23 mouse cellular contexts compared by ENCODE assay signal in the genomic region with DNA sequence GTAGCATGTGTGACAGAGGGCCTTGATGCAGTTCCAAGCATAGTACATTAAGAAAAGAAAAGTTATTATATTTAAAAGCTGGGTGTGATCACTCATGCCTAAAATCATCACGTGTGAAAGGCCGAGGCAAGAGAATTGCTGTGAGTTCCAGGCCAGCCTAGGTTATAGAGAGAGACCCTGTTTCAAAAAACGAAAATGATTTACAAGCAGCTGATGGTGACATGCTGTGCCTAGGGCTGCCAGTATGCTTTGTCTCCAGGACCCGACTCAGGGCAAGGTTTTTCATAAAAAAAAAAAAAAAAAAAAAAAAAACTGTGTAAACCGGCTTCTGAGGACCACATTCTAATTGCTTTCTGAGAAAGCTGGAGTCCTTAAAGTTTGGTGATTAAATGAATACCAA.
DNase-seq lines count a peak whose midpoint lies in the region; ATAC-seq and TF ChIP-seq lines count a peak whose summit lies in the region.
"Had no signal": no experiment of that assay in that cellular context is flagged by ENCODE, and none has a peak within 500 bp of the region (broad histone marks: within the 10 kb centered on the region; RNA-seq: fewer than 3 reads in every experiment).

No protein-coding gene starts in this region.

- peak overlapping the region; percentile 72 for H3K27ac ChIP-seq in forebrain, embryonic 10.5 days
- H3K27ac ChIP-seq in forebrain, embryonic 15.5 days (replicated peaks): no peak overlapping the region
- H3K27ac ChIP-seq in midbrain, embryonic 11.5 days (ENCODE audit: low read depth, low read length): no peak overlapping the region
- H3K27ac ChIP-seq in midbrain, postnatal 0 days (ENCODE audit: low read depth, low read length): no peak overlapping the region
- no peak overlapping the region for H3K27ac ChIP-seq in forebrain, embryonic 13.5 days
- H3K27ac ChIP-seq in limb, embryonic 10.5 days: no peak overlapping the region; the same call in 1 of the 2 replicates
- no peak overlapping the region for H3K27ac ChIP-seq in kidney, embryonic 16.5 days (ENCODE audit: low read length)
- no peak overlapping the region for H3K27ac ChIP-seq in intestine, embryonic 15.5 days
- H3K27ac ChIP-seq: embryonic facial prominence, embryonic 15.5 days; heart, embryonic 10.5 days; hindbrain, embryonic 13.5 days; hindbrain, postnatal 0 days had no signal

- no peak overlapping the region for H3K9ac ChIP-seq in forebrain, embryonic 15.5 days (replicated peaks)
- no peak overlapping the region for H3K9ac ChIP-seq in midbrain, embryonic 11.5 days (ENCODE audit: low read length)
- no peak overlapping the region for H3K9ac ChIP-seq in midbrain, postnatal 0 days (replicated peaks; ENCODE audit: low read length, poor library complexity, severe bottlenecking)
- H3K9ac ChIP-seq in forebrain, embryonic 13.5 days: no peak overlapping the region
- H3K9ac ChIP-seq in kidney, embryonic 16.5 days (replicated peaks; ENCODE audit: low read length): no peak overlapping the region
- H3K9ac ChIP-seq in intestine, embryonic 15.5 days: no peak overlapping the region
- H3K9ac ChIP-seq: embryonic facial prominence, embryonic 15.5 days; hindbrain, embryonic 13.5 days had no signal

- H3K4me2 ChIP-seq in forebrain, embryonic 15.5 days (replicated peaks): no peak overlapping the region
- no peak overlapping the region for H3K4me2 ChIP-seq in midbrain, embryonic 11.5 days
- no peak overlapping the region for H3K4me2 ChIP-seq in midbrain, postnatal 0 days (ENCODE audit: low read depth, low read length, poor library complexity, severe bottlenecking)
- no peak overlapping the region for H3K4me2 ChIP-seq in forebrain, embryonic 13.5 days
- no peak overlapping the region for H3K4me2 ChIP-seq in kidney, embryonic 16.5 days (replicated peaks; ENCODE audit: low read depth, low read length)
- no peak overlapping the region for H3K4me2 ChIP-seq in intestine, embryonic 15.5 days (replicated peaks)
- H3K4me2 ChIP-seq: embryonic facial prominence, embryonic 15.5 days; hindbrain, embryonic 13.5 days had no signal

- 20% methylated on average over 5 of the region's 5 CpGs for WGBS in forebrain, embryonic 10.5 days
- WGBS in forebrain, embryonic 15.5 days: 6% methylated on average over 5 of the region's 5 CpGs
- WGBS in midbrain, embryonic 11.5 days: 18% methylated on average over 5 of the region's 5 CpGs
- WGBS in midbrain, postnatal 0 days: 25% methylated on average over 5 of the region's 5 CpGs
- 10% methylated on average over 5 of the region's 5 CpGs for WGBS in forebrain, embryonic 13.5 days
- 29% methylated on average over 5 of the region's 5 CpGs for WGBS in limb, embryonic 10.5 days
- 49% methylated on average over 5 of the region's 5 CpGs for WGBS in kidney, embryonic 16.5 days
- 60% methylated on average over 5 of the region's 5 CpGs for WGBS in intestine, embryonic 15.5 days

- H3K36me3 ChIP-seq in forebrain, embryonic 10.5 days (replicated peaks): no peaks in the 10 kb centered on the region
- no peaks in the 10 kb centered on the region for H3K36me3 ChIP-seq in forebrain, embryonic 15.5 days
- H3K36me3 ChIP-seq in midbrain, embryonic 11.5 days (ENCODE audit: control insufficient read depth, insufficient read depth, low read length): no peaks in the 10 kb centered on the region
- H3K36me3 ChIP-seq in midbrain, postnatal 0 days (ENCODE audit: insufficient read depth, low read length): no peaks in the 10 kb centered on the region
- no peaks in the 10 kb centered on the region for H3K36me3 ChIP-seq in forebrain, embryonic 13.5 days (ENCODE audit: poor library complexity, severe bottlenecking)
- no peaks in the 10 kb centered on the region for H3K36me3 ChIP-seq in limb, embryonic 10.5 days
- H3K36me3 ChIP-seq in kidney, embryonic 16.5 days (ENCODE audit: insufficient read depth, low read length): no peaks in the 10 kb centered on the region
- H3K36me3 ChIP-seq in intestine, embryonic 15.5 days: no peaks in the 10 kb centered on the region
- H3K36me3 ChIP-seq: embryonic facial prominence, embryonic 15.5 days; heart, embryonic 10.5 days; hindbrain, embryonic 13.5 days had no signal

- no peak for DNase-seq in forebrain, embryonic 10.5 days (ENCODE audit: extremely low spot score, low spot score)
- DNase-seq in midbrain, embryonic 11.5 days (ENCODE audit: low spot score, missing footprints): no peak
- no peak for DNase-seq in midbrain, postnatal 0 days (ENCODE audit: low spot score)
- DNase-seq in limb, embryonic 10.5 days (ENCODE audit: low spot score): peak; percentile 43
- DNase-seq: adrenal gland, adult 2 months; adrenal gland, postnatal 25 days; cerebellum, adult 18-20 months; cerebellum, adult 9-11 months; cerebellum, postnatal 36 days; gastrocnemius, postnatal 36 days; heart, adult 18-20 months; heart, postnatal 10 days had no signal

- no peak for TF ChIP-seq CTCF in midbrain, postnatal 0 days (IDR thresholded peaks at IDR 0.05)

- no peaks in the 10 kb centered on the region for H3K27me3 ChIP-seq in forebrain, embryonic 10.5 days (ENCODE audit: poor library complexity, severe bottlenecking)
- H3K27me3 ChIP-seq in forebrain, embryonic 15.5 days: no peaks in the 10 kb centered on the region
- no peaks in the 10 kb centered on the region for H3K27me3 ChIP-seq in midbrain, embryonic 11.5 days (ENCODE audit: control insufficient read depth, insufficient read depth, low read length)
- H3K27me3 ChIP-seq in midbrain, postnatal 0 days (ENCODE audit: insufficient read depth, low read length): no peaks in the 10 kb centered on the region
- no peaks in the 10 kb centered on the region for H3K27me3 ChIP-seq in forebrain, embryonic 13.5 days
- no peaks in the 10 kb centered on the region for H3K27me3 ChIP-seq in limb, embryonic 10.5 days (ENCODE audit: low read depth, poor library complexity, severe bottlenecking)
- H3K27me3 ChIP-seq in kidney, embryonic 16.5 days (ENCODE audit: insufficient read depth, low read length): no peaks in the 10 kb centered on the region
- H3K27me3 ChIP-seq in intestine, embryonic 15.5 days (replicated peaks): no peaks in the 10 kb centered on the region
- H3K27me3 ChIP-seq: embryonic facial prominence, embryonic 15.5 days; Patski had no signal

- ATAC-seq in forebrain, embryonic 15.5 days (replicated peaks): no peak
- ATAC-seq in midbrain, embryonic 11.5 days (ENCODE audit: low FRiP score): peak; percentile 73
- ATAC-seq in midbrain, postnatal 0 days (ENCODE audit: low FRiP score): no peak
- ATAC-seq in forebrain, embryonic 13.5 days: 0 out of 2 replicates have a peak, but pooled peaks have one; percentile 55
- ATAC-seq in kidney, embryonic 16.5 days (ENCODE audit: low FRiP score, low TSS enrichment): no peak
- ATAC-seq in intestine, embryonic 15.5 days: no peak
- ATAC-seq: hindbrain, postnatal 0 days; intestine, embryonic 16.5 days; Patski had no signal

- H3K4me1 ChIP-seq in forebrain, embryonic 10.5 days: peaks cover 51% of the 10 kb centered on the region
- no peaks in the 10 kb centered on the region for H3K4me1 ChIP-seq in forebrain, embryonic 15.5 days
- peaks cover 3% of the 10 kb centered on the region; the same call in 1 of the 2 replicates for H3K4me1 ChIP-seq in midbrain, embryonic 11.5 days (ENCODE audit: control insufficient read depth, insufficient read depth, low read length)
- H3K4me1 ChIP-seq in midbrain, postnatal 0 days (ENCODE audit: insufficient read depth, low read length): no peaks in the 10 kb centered on the region
- H3K4me1 ChIP-seq in forebrain, embryonic 13.5 days: peaks cover 4% of the 10 kb centered on the region
- H3K4me1 ChIP-seq in limb, embryonic 10.5 days: peaks cover 35% of the 10 kb centered on the region
- H3K4me1 ChIP-seq in kidney, embryonic 16.5 days (ENCODE audit: insufficient read depth, low read length): no peaks in the 10 kb centered on the region
- peaks cover 4% of the 10 kb centered on the region; the same call in 1 of the 2 replicates for H3K4me1 ChIP-seq in intestine, embryonic 15.5 days (replicated peaks)
- H3K4me1 ChIP-seq: heart, embryonic 10.5 days; hindbrain, embryonic 13.5 days had no signal

- H3K9me3 ChIP-seq in forebrain, embryonic 10.5 days: no peaks in the 10 kb centered on the region
- no peaks in the 10 kb centered on the region for H3K9me3 ChIP-seq in forebrain, embryonic 15.5 days
- H3K9me3 ChIP-seq in midbrain, embryonic 11.5 days (ENCODE audit: control insufficient read depth, low read length): no peaks in the 10 kb centered on the region
- no peaks in the 10 kb centered on the region for H3K9me3 ChIP-seq in midbrain, postnatal 0 days (ENCODE audit: low read length)
- no peaks in the 10 kb centered on the region for H3K9me3 ChIP-seq in forebrain, embryonic 13.5 days (replicated peaks)
- H3K9me3 ChIP-seq in limb, embryonic 10.5 days (replicated peaks): no peaks in the 10 kb centered on the region
- no peaks in the 10 kb centered on the region for H3K9me3 ChIP-seq in kidney, embryonic 16.5 days (ENCODE audit: low read length)
- no peaks in the 10 kb centered on the region for H3K9me3 ChIP-seq in intestine, embryonic 15.5 days
- H3K9me3 ChIP-seq: embryonic facial prominence, embryonic 15.5 days; heart, embryonic 10.5 days; hindbrain, embryonic 13.5 days had no signal

- H3K4me3 ChIP-seq in forebrain, embryonic 10.5 days: no peak overlapping the region
- H3K4me3 ChIP-seq in forebrain, embryonic 15.5 days: no peak overlapping the region
- H3K4me3 ChIP-seq in midbrain, embryonic 11.5 days (ENCODE audit: low read depth, low read length): no peak overlapping the region
- no peak overlapping the region for H3K4me3 ChIP-seq in midbrain, postnatal 0 days (ENCODE audit: low read depth, low read length)
- no peak overlapping the region for H3K4me3 ChIP-seq in forebrain, embryonic 13.5 days
- H3K4me3 ChIP-seq in limb, embryonic 10.5 days: no peak overlapping the region
- H3K4me3 ChIP-seq in kidney, embryonic 16.5 days (ENCODE audit: low read length): no peak overlapping the region
- H3K4me3 ChIP-seq in intestine, embryonic 15.5 days (replicated peaks): no peak overlapping the region
- H3K4me3 ChIP-seq: embryonic facial prominence, embryonic 15.5 days; erythroblast, embryonic 14.5 days; heart, embryonic 10.5 days; hindbrain, embryonic 13.5 days had no signal

Comparison
In these comparisons a context has a peak if more than half of its experiments do, and no peak if none do; other contexts are left out.
1. ATAC-seq: peak in midbrain, embryonic 11.5 days (single experiment) and forebrain, embryonic 13.5 days (single experiment); none in forebrain, embryonic 15.5 days (single experiment), midbrain, postnatal 0 days (single experiment), kidney, embryonic 16.5 days (single experiment) and intestine, embryonic 15.5 days (single experiment).